ENCODE assay signal across 20 mouse cellular contexts in genomic region chr11:31462440-31462839, GRCm38 (mm10).
DNase-seq lines count a peak whose midpoint lies in the region; ATAC-seq and TF ChIP-seq lines count a peak whose summit lies in the region.
"Had no signal": no experiment of that assay in that cellular context is flagged by ENCODE, and none has a peak within 500 bp of the region (broad histone marks: within the 10 kb centered on the region; RNA-seq: fewer than 3 reads in every experiment).

No protein-coding gene starts in this region.

- no peak overlapping the region for H3K4me3 ChIP-seq in heart, embryonic 11.5 days (ENCODE audit: low read depth, low read length)
- no peak overlapping the region for H3K4me3 ChIP-seq in heart, postnatal 0 days (ENCODE audit: low read depth, low read length)
- no peak overlapping the region for H3K4me3 ChIP-seq in heart, adult 2 months
- no peak overlapping the region for H3K4me3 ChIP-seq in stomach, postnatal 0 days (ENCODE audit: low read depth, low read length)
- H3K4me3 ChIP-seq: embryonic facial prominence, embryonic 10.5 days; forebrain, embryonic 13.5 days; hindbrain, embryonic 12.5 days had no signal

- DNase-seq in heart, adult 11 months: peak; percentile 93
- peak; percentile 20 for DNase-seq in heart, postnatal 0 days (ENCODE audit: low spot score)
- no peak for DNase-seq in heart, adult 2 months
- peak; percentile 1 for DNase-seq in stomach, postnatal 0 days (ENCODE audit: low spot score)
- no peak for DNase-seq in right cerebral cortex, postnatal 36 days (ENCODE audit: low spot score in 2 of 2)
- no peak for DNase-seq in spleen, postnatal 36 days (ENCODE audit: low spot score in 2 of 2)
- DNase-seq: adrenal gland, adult 8-10 months; B cell, adult 2 months; cerebellum, adult 2 months; forebrain, postnatal 0 days; gastrocnemius, postnatal 14 days had no signal

- TF ChIP-seq POLR2A in heart, adult 2 months (IDR thresholded peaks at IDR 0.05; ENCODE audit: insufficient read depth, low read depth, low read length): no peak

- TF ChIP-seq EP300 in heart, postnatal 0 days (IDR thresholded peaks at IDR 0.05; ENCODE audit: low read depth): no peak
- no peak for TF ChIP-seq EP300 in heart, adult 2 months (IDR thresholded peaks at IDR 0.05; ENCODE audit: insufficient read depth, low read depth, low read length)
- no peak for TF ChIP-seq EP300 in stomach, postnatal 0 days (optimal IDR thresholded peaks at IDR 0.05)

- H3K27ac ChIP-seq in heart, embryonic 11.5 days (ENCODE audit: low read depth, low read length): no peak overlapping the region
- H3K27ac ChIP-seq in heart, postnatal 0 days (ENCODE audit: low read depth): no peak overlapping the region; the same call in 1 of the 2 replicates
- no peak overlapping the region for H3K27ac ChIP-seq in heart, adult 2 months
- no peak overlapping the region for H3K27ac ChIP-seq in stomach, postnatal 0 days (replicated peaks)
- H3K27ac ChIP-seq: embryonic facial prominence, embryonic 10.5 days; forebrain, embryonic 13.5 days; hindbrain, embryonic 12.5 days had no signal

- no peaks in the 10 kb centered on the region for H3K27me3 ChIP-seq in heart, embryonic 11.5 days (ENCODE audit: control insufficient read depth, insufficient read depth, low read length)
- no peaks in the 10 kb centered on the region for H3K27me3 ChIP-seq in heart, postnatal 0 days (ENCODE audit: control insufficient read depth, insufficient read depth, low read length)
- H3K27me3 ChIP-seq in heart, adult 2 months (ENCODE audit: control insufficient read depth, insufficient read depth, low read length): no peaks in the 10 kb centered on the region
- no peaks in the 10 kb centered on the region for H3K27me3 ChIP-seq in stomach, postnatal 0 days (ENCODE audit: control insufficient read depth, insufficient read depth, low read length)
- H3K27me3 ChIP-seq: forebrain, embryonic 13.5 days; hindbrain, embryonic 12.5 days had no signal

- intact Hi-C loops in heart, adult 2 months (cut with DNase I): loop anchor here (2.0 to 5.0 kb wide), 2 partner anchors 102 to 145 kb away; no protein-coding TSS in a partner anchor

- no peak for TF ChIP-seq CTCF in heart, postnatal 0 days (IDR thresholded peaks at IDR 0.05; ENCODE audit: low read depth)
- TF ChIP-seq CTCF in heart, adult 2 months (IDR thresholded peaks at IDR 0.05): no peak
- TF ChIP-seq CTCF in stomach, postnatal 0 days (IDR thresholded peaks at IDR 0.05; ENCODE audit: low read depth): no peak

- H3K4me1 ChIP-seq in heart, embryonic 11.5 days (ENCODE audit: control insufficient read depth, insufficient read depth, low read length): no peaks in the 10 kb centered on the region
- 0 out of 2 replicates have a peak, but pooled peaks cover 5% of the 10 kb centered on the region for H3K4me1 ChIP-seq in heart, postnatal 0 days (ENCODE audit: control insufficient read depth, insufficient read depth)
- H3K4me1 ChIP-seq in heart, adult 2 months (ENCODE audit: control insufficient read depth, insufficient read depth, low read length): peaks cover 4% of the 10 kb centered on the region
- no peaks in the 10 kb centered on the region for H3K4me1 ChIP-seq in stomach, postnatal 0 days (replicated peaks; ENCODE audit: control insufficient read depth, insufficient read depth)
- H3K4me1 ChIP-seq: embryonic facial prominence, embryonic 10.5 days; forebrain, embryonic 13.5 days; hindbrain, embryonic 12.5 days had no signal

- H3K9me3 ChIP-seq in heart, embryonic 11.5 days (replicated peaks; ENCODE audit: control insufficient read depth, low read length): no peaks in the 10 kb centered on the region
- H3K9me3 ChIP-seq in heart, postnatal 0 days (replicated peaks; ENCODE audit: control insufficient read depth, low read length): no peaks in the 10 kb centered on the region
- no peaks in the 10 kb centered on the region for H3K9me3 ChIP-seq in stomach, postnatal 0 days (ENCODE audit: control insufficient read depth, low read length)
- H3K9me3 ChIP-seq: embryonic facial prominence, embryonic 10.5 days; forebrain, embryonic 13.5 days; G1E; hindbrain, embryonic 12.5 days had no signal

- no peak for ATAC-seq in heart, embryonic 11.5 days (replicated peaks; ENCODE audit: insufficient number of reproducible peaks, low FRiP score, low TSS enrichment)
- ATAC-seq in heart, postnatal 0 days (ENCODE audit: insufficient read depth, low read depth): peak; percentile 45; the same call in 1 of the 2 replicates
- no peak for ATAC-seq in stomach, postnatal 0 days (ENCODE audit: low FRiP score, low TSS enrichment)
- ATAC-seq: CD4-positive, CD25-positive, alpha-beta regulatory T cell, adult 4 months; forebrain, embryonic 13.5 days; forebrain, postnatal 0 days; hindbrain, embryonic 16.5 days; inflammation-experienced regulatory T-cells, adult 6 months; intestine, postnatal 0 days had no signal

- H3K79me2 ChIP-seq in heart, adult 2 months (replicated peaks; ENCODE audit: control insufficient read depth, insufficient read depth, low read length): no peaks in the 10 kb centered on the region

- H3K36me3 ChIP-seq in heart, embryonic 11.5 days (ENCODE audit: control insufficient read depth, insufficient read depth, low read length): no peaks in the 10 kb centered on the region
- no peaks in the 10 kb centered on the region for H3K36me3 ChIP-seq in heart, postnatal 0 days (replicated peaks; ENCODE audit: control insufficient read depth, insufficient read depth, low read length)
- H3K36me3 ChIP-seq in heart, adult 2 months (ENCODE audit: control insufficient read depth, insufficient read depth, low read length): peaks cover 3% of the 10 kb centered on the region; the same call in 1 of the 2 replicates
- H3K36me3 ChIP-seq in stomach, postnatal 0 days (ENCODE audit: control insufficient read depth, insufficient read depth, low read length): no peaks in the 10 kb centered on the region
- H3K36me3 ChIP-seq: embryonic facial prominence, embryonic 10.5 days; G1E; hindbrain, embryonic 12.5 days had no signal

- no peak overlapping the region for H3K9ac ChIP-seq in heart, embryonic 11.5 days (ENCODE audit: low read depth, low read length)
- H3K9ac ChIP-seq in heart, postnatal 0 days (replicated peaks; ENCODE audit: low read depth, low read length): no peak overlapping the region
- no peak overlapping the region for H3K9ac ChIP-seq in heart, adult 2 months (ENCODE audit: low read depth, low read length)
- no peak overlapping the region for H3K9ac ChIP-seq in stomach, postnatal 0 days (ENCODE audit: low read length)
- H3K9ac ChIP-seq: forebrain, embryonic 13.5 days; forebrain, postnatal 0 days; hindbrain, embryonic 12.5 days had no signal

- H3K4me2 ChIP-seq in heart, embryonic 11.5 days: no peak overlapping the region
- no peak overlapping the region for H3K4me2 ChIP-seq in heart, postnatal 0 days (ENCODE audit: low read depth, low read length)
- H3K4me2 ChIP-seq in stomach, postnatal 0 days (replicated peaks; ENCODE audit: low read depth): no peak overlapping the region
- H3K4me2 ChIP-seq: forebrain, embryonic 13.5 days; hindbrain, embryonic 12.5 days had no signal

Comparison
In these comparisons a context has a peak if more than half of its experiments do, and no peak if none do; other contexts are left out.
1. DNase-seq: peak in heart, adult 11 months (single experiment), heart, postnatal 0 days (single experiment) and stomach, postnatal 0 days (single experiment); none in heart, adult 2 months (0 of 2), right cerebral cortex, postnatal 36 days (0 of 2) and spleen, postnatal 36 days (0 of 2).